Mouse (Mus musculus): ENCODE data around the gene Smim4.

GRCm38 (mm10) chr14:31128826-31129219, at the start of gene Smim4:
- peak; percentile 83 for TF ChIP-seq POLR2A (IDR thresholded peaks at IDR 0.05; ENCODE audit: low read depth, low read length)
- peak; percentile 55; the same call in 1 of the 2 replicates for TF ChIP-seq CTCF (IDR thresholded peaks at IDR 0.05; ENCODE audit: borderline replicate concordance, insufficient read depth, low read length)
